Mouse (Mus musculus): ENCODE measurements around the gene Camkk2.

The Camkk2 gene

DNA sequence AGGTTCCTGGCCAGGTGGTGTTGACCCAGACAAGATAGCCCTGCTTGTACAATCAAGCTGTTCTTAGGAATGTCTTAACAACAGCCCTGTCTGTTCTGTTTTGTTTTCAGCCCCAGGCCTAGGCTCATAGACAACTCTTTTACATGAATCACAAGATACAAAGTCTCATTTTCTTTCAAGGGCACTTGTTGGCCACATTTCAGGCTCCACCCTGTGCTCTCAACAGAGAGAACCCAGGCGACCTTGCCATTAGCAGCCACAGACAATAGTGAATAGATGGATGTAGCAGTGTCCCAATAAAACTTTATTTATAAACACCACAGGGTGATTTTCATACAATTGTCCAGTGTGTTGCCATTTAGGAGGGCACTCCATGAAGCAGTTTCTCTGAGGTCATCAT is 2.9 kb upstream of the Camkk2 start:
- DNase-seq (ENCODE audit: low spot score): no peak

GRCm38 (mm10) chr5:122780791-122781432 is 1.7 kb upstream of the Camkk2 start:
- DNase-seq (ENCODE audit: low spot score): no peak

GRCm38 (mm10) chr5:122778231-122779226 is 680 bp downstream of the Camkk2 start:
- peak; percentile 48 for DNase-seq (ENCODE audit: low spot score)

- no peak for DNase-seq (ENCODE audit: low spot score)
These were observed 1.9 kb downstream of the Camkk2 start for GRCm38 (mm10) chr5:122777322-122777721.

- DNase-seq (ENCODE audit: low spot score): no peak
These were observed 3.4 kb downstream of the Camkk2 start for GRCm38 (mm10) chr5:122775646-122776286.

GRCm38 (mm10) chr5:122774743-122775611 is 4.2 kb downstream of the Camkk2 start:
- DNase-seq (ENCODE audit: low spot score): peak; percentile 42

DNA sequence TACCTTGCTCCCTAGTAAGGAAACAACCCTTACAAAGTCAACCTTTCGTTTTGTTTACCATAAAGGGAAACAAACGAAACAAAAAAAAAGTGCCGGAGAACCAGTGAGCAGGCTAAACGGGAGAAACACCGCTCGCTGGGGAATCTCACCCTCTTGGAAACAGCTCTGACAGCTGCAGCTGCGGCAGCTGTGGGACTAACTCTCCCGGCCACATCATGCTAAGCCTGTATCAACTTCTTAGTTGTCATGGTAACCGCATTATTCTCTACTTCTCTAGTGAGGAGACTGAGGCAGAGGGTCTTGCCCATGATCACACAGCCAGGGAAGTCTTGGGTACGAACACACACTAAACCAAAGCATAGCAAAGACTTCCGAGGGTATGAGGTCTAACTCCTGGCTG is 5.5 kb downstream of the Camkk2 start:
- no peak for DNase-seq (ENCODE audit: low spot score)

GRCm38 (mm10) chr5:122771428-122771827 is 7.8 kb downstream of the Camkk2 start:
- DNase-seq (ENCODE audit: low spot score): no peak

- peak; percentile 63 for DNase-seq (ENCODE audit: low spot score)
These were observed 8.4 kb downstream of the Camkk2 start for GRCm38 (mm10) chr5:122770806-122771261.

- peak; percentile 78 for DNase-seq (ENCODE audit: low spot score)
These were observed 8.9 kb downstream of the Camkk2 start for GRCm38 (mm10) chr5:122770304-122770703.

DNA sequence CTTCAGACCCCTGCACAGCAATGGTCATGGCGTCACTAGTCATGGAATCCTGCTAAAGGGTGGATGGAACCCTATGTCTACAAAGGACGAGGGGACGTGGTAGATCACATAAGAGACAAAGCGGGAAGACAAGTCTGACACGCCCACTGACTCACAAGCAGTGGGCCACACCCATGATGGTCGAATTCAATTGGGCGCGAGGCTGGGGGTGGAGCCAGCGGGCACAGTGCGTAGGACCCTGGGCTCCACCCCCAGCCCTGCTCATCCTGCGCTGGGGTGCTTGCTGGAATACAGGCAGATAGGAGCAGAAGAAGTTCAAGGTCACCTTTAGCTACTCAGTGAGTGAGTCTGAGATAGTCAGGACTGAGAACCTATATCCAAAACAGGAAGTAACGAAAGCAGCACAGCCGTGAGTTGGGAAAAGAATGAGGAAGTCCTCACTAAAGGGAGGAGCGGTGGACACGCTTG is 10.1 kb downstream of the Camkk2 start:
- no peak for DNase-seq (ENCODE audit: low spot score)

DNA sequence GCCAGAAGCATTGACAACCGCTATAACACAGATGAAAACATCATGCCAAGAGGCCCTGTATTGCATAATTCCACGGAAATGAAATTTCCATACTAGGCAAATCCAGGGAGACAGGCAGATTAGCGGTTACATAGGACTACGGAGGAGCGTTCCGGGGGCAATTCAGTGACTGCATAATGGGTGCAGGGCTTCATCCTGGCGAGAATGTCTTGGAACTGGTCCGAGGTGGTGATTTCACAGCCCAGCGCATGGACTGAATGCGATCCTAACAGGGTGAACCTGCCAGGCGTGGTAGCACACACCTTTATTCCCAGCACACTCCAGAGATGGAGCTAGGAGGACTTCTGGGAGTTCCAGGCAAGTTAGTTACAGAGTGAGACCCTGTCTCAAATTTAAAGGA is 11.9 kb downstream of the Camkk2 start:
- no peak for DNase-seq (ENCODE audit: low spot score)

GRCm38 (mm10) chr5:122764032-122764464 is 15.2 kb downstream of the Camkk2 start:
- peak; percentile 54 for DNase-seq (ENCODE audit: low spot score)

DNA sequence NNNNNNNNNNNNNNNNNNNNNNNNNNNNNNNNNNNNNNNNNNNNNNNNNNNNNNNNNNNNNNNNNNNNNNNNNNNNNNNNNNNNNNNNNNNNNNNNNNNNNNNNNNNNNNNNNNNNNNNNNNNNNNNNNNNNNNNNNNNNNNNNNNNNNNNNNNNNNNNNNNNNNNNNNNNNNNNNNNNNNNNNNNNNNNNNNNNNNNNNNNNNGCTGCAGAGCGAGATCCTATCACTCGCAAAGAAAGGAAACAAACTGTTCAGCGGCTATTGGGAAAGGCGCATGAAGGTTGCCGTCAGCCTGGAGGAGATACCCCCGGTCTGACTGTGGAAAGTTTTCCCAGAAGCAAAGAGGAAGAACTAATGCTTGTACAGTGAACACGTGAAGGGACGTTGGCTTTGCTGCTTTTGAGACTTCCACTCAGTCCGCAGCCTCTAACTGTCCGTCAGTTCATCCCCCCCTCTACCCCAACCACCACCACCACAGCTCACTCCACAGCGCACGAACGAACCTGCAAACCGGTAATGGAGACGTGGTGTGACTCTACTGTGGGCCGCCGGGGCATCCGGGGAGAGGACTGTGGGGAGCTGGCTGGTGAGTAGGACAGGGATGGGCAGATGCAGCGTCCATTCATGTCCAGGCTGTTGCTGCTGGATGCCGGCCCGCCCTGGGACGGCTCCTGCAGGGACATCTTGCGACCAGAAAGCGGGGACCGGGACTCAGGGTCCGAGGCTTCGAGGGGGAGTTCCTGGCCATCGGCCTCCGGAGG is 15.8 kb downstream of the Camkk2 start:
- DNase-seq (ENCODE audit: low spot score): no peak

- DNase-seq (ENCODE audit: low spot score): peak; percentile 35
These were observed 22.5 kb downstream of the Camkk2 start for GRCm38 (mm10) chr5:122756680-122757079.

DNA sequence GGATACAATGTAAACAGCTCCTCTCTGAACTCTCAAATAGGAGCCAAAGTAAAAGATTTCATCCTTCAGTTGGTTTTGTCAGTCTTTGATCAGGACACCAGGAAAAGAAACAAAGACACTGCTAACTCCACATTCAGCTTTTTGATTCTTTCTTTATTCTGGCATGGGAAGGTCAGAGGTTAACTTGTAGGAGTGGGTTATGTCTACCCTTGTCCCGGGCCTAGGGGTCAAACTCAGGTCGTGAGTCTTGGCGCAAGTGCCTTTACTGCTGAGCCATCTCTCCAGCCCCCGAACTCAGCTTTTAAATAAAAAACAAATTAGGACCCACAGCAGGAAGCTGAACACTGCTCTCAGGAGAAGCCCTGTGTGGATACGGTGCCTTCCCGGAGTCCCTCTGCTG is 23.1 kb downstream of the Camkk2 start:
- no peak for DNase-seq (ENCODE audit: low spot score)

DNA sequence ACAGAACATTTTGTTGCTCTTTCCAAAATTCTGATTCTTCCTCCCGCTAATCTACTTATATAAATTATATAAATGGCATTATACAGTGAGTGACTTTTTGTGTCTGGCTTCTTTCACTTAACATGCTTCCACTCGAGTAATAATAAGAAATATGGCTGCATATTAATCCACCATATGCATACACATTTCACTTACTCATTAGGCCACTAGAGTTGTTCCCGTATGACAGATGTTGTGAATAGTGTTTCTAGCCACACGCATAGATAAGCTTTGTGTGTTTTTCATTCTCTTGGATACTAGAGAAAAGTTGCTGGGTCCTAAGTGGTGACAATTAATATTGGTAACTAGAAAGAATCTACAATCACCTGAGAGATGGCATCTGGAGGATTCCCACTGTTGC is 23.6 kb downstream of the Camkk2 start:
- no peak for DNase-seq (ENCODE audit: low spot score)

DNA sequence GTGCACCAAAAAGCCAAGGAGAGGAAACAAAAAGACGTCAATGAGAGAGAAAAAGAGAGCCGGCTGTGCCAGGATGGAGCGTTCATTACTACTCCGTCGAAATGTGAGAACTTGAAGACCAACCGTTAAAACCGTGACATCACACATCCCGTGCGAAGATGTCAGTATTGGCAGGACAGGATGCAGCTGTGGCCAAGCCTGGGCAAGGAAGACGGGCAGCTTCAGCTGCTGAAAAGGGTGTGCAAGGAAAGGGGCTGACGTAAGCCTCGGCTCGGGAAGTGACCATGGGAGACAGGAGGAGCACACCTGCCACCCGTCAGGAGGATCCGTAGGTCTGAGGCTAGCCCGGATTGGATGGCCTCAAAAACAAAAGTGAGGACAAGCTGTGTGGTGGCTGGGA is 24.7 kb downstream of the Camkk2 start:
- no peak for DNase-seq (ENCODE audit: low spot score)

GRCm38 (mm10) chr5:122747950-122748349 is 31.3 kb downstream of the Camkk2 start:
- DNase-seq (ENCODE audit: low spot score): no peak

DNA sequence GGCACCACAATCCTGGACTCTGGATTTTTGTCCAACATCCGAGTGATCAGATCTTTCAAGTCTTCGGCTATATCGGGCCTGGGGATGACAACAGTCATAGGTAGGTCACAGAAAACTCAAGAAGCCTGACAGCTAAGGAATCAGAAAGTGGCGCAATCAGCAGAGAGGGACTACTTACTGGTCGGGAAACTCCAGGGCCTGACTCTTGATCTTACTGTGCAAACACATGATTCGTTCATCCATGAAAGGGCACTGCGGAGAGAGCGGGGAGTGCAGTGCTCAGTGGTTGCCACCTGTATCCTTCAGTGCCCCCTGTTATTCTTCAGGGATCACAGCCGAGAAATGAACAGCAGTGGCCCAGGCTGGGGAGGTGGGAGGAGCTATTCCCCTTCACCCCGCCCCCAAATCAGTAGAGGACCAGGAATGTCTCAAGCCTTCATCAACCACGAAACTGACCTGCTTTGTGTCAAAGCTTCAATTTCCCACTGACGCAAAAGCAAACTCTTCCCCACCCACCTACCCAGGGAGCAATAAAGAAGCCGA is 35.3 kb downstream of the Camkk2 start:
- DNase-seq (ENCODE audit: low spot score): no peak
